Mouse (Mus musculus): ENCODE measurements at regions not wholly inside any gene's neighbourhood (a gene's known extent, or its start where the extent isn't known, plus 50 kb on each side); places are given as distances from the start of the nearest gene placed in this dataset.
A peak's percentile ranks its signal among the peaks of the same experiment; 100 is the strongest.

- ATAC-seq (ENCODE audit: low FRiP score, low read depth) (no peak), DNase-seq (ENCODE audit: low spot score) (no peak)
- Histone ChIP-seq H3K36me3 (ENCODE audit: control insufficient read depth, insufficient read depth, low read length) (no peaks in the 10 kb centered on the region), H3K4me2 (replicated peaks; ENCODE audit: low read depth, low read length, severe bottlenecking) (no peak overlapping the region), H3K4me3 (replicated peaks; ENCODE audit: low read length) (no peak overlapping the region), H3K27me3 (ENCODE audit: control insufficient read depth, insufficient read depth, low read length) (no peaks in the 10 kb centered on the region), H3K27ac (replicated peaks; ENCODE audit: low read depth, low read length) (no peak overlapping the region), H3K9ac (ENCODE audit: low read depth, low read length, severe bottlenecking) (no peak overlapping the region), H3K9me3 (ENCODE audit: control insufficient read depth, low read length) (no peaks in the 10 kb centered on the region), H3K4me1 (ENCODE audit: control insufficient read depth, insufficient read depth, low read length) (no peaks in the 10 kb centered on the region)
- no peak for TF ChIP-seq POLR2A (IDR thresholded peaks at IDR 0.05; ENCODE audit: borderline replicate concordance, extremely low read depth, insufficient read depth, insufficient read length)
- WGBS = 78% methylated on average over 2 of the region's 2 CpGs
Measured at GRCm38 (mm10) chr4:27945351-27945750, 867.6 kb upstream of the Epha7 start.

- TF ChIP-seq POLR2A (IDR thresholded peaks at IDR 0.05; ENCODE audit: borderline replicate concordance, extremely low read depth, insufficient read depth, insufficient read length) = no peak
- ATAC-seq (ENCODE audit: low FRiP score, low read depth) (no peak), DNase-seq (ENCODE audit: low spot score) (no peak)
- Histone ChIP-seq H3K27ac (replicated peaks; ENCODE audit: low read depth, low read length) (no peak overlapping the region), H3K9me3 (ENCODE audit: control insufficient read depth, low read length) (no peaks in the 10 kb centered on the region), H3K9ac (ENCODE audit: low read depth, low read length, severe bottlenecking) (no peak overlapping the region), H3K27me3 (ENCODE audit: control insufficient read depth, insufficient read depth, low read length) (no peaks in the 10 kb centered on the region), H3K4me3 (replicated peaks; ENCODE audit: low read length) (no peak overlapping the region), H3K4me1 (ENCODE audit: control insufficient read depth, insufficient read depth, low read length) (no peaks in the 10 kb centered on the region), H3K4me2 (replicated peaks; ENCODE audit: low read depth, low read length, severe bottlenecking) (no peak overlapping the region), H3K36me3 (ENCODE audit: control insufficient read depth, insufficient read depth, low read length) (no peaks in the 10 kb centered on the region)
- 75% methylated on average over 1 of the region's 1 CpGs for WGBS
Measured at GRCm38 (mm10) chr4:27945768-27946167, 867.2 kb upstream of the Epha7 start.

- H3K4me1 ChIP-seq (ENCODE audit: control insufficient read depth, insufficient read depth, low read length) = no peaks in the 10 kb centered on the region
- no peak for DNase-seq (ENCODE audit: low spot score)
- 80% methylated on average over 8 of the region's 8 CpGs for WGBS
- H3K9me3 ChIP-seq (ENCODE audit: control insufficient read depth, low read length) = no peaks in the 10 kb centered on the region
- TF ChIP-seq POLR2A (IDR thresholded peaks at IDR 0.05; ENCODE audit: borderline replicate concordance, extremely low read depth, insufficient read depth, insufficient read length) = no peak
- no peaks in the 10 kb centered on the region for H3K27me3 ChIP-seq (ENCODE audit: control insufficient read depth, insufficient read depth, low read length)
- no peak overlapping the region for H3K4me2 ChIP-seq (replicated peaks; ENCODE audit: low read depth, low read length, severe bottlenecking)
- H3K27ac ChIP-seq (replicated peaks; ENCODE audit: low read depth, low read length) = no peak overlapping the region
- no peak for ATAC-seq (ENCODE audit: low FRiP score, low read depth)
- no peaks in the 10 kb centered on the region for H3K36me3 ChIP-seq (ENCODE audit: control insufficient read depth, insufficient read depth, low read length)
- no peak overlapping the region for H3K4me3 ChIP-seq (replicated peaks; ENCODE audit: low read length)
- no peak overlapping the region for H3K9ac ChIP-seq (ENCODE audit: low read depth, low read length, severe bottlenecking)
Measured at GRCm38 (mm10) chr4:27949970-27950717, 862.8 kb upstream of the Epha7 start.

- H3K4me1 ChIP-seq (ENCODE audit: control insufficient read depth, insufficient read depth, low read length) = no peaks in the 10 kb centered on the region; the same call in 1 of the 2 replicates
- H3K4me2 ChIP-seq (replicated peaks; ENCODE audit: low read depth, low read length, severe bottlenecking) = no peak overlapping the region
- 41% methylated on average over 7 of the region's 7 CpGs for WGBS
- no peak overlapping the region for H3K9ac ChIP-seq (ENCODE audit: low read depth, low read length, severe bottlenecking)
- no peak overlapping the region for H3K4me3 ChIP-seq (replicated peaks; ENCODE audit: low read length)
- peak; percentile 7 for DNase-seq (ENCODE audit: low spot score)
- no peak for TF ChIP-seq POLR2A (IDR thresholded peaks at IDR 0.05; ENCODE audit: borderline replicate concordance, extremely low read depth, insufficient read depth, insufficient read length)
- ATAC-seq (ENCODE audit: low FRiP score, low read depth) = no peak
- no peaks in the 10 kb centered on the region for H3K36me3 ChIP-seq (ENCODE audit: control insufficient read depth, insufficient read depth, low read length)
- no peak overlapping the region for H3K27ac ChIP-seq (replicated peaks; ENCODE audit: low read depth, low read length)
- H3K9me3 ChIP-seq (ENCODE audit: control insufficient read depth, low read length) = no peaks in the 10 kb centered on the region
- no peaks in the 10 kb centered on the region for H3K27me3 ChIP-seq (ENCODE audit: control insufficient read depth, insufficient read depth, low read length)
Measured at GRCm38 (mm10) chr4:27965046-27965681, 847.8 kb upstream of the Epha7 start.

- DNase-seq (ENCODE audit: low spot score) (no peak), ATAC-seq (ENCODE audit: low FRiP score, low read depth) (no peak)
- H3K9me3 ChIP-seq (ENCODE audit: control insufficient read depth, low read length) = no peaks in the 10 kb centered on the region
- no peak overlapping the region for H3K27ac ChIP-seq (replicated peaks; ENCODE audit: low read depth, low read length)
- no peaks in the 10 kb centered on the region for H3K27me3 ChIP-seq (ENCODE audit: control insufficient read depth, insufficient read depth, low read length)
- H3K9ac ChIP-seq (ENCODE audit: low read depth, low read length, severe bottlenecking) = no peak overlapping the region
- no peak overlapping the region for H3K4me3 ChIP-seq (replicated peaks; ENCODE audit: low read length)
- no peak for TF ChIP-seq POLR2A (IDR thresholded peaks at IDR 0.05; ENCODE audit: borderline replicate concordance, extremely low read depth, insufficient read depth, insufficient read length)
- 58% methylated on average over 5 of the region's 5 CpGs for WGBS
- H3K4me2 ChIP-seq (replicated peaks; ENCODE audit: low read depth, low read length, severe bottlenecking) = no peak overlapping the region
- H3K36me3 ChIP-seq (ENCODE audit: control insufficient read depth, insufficient read depth, low read length) = no peaks in the 10 kb centered on the region
- H3K4me1 ChIP-seq (ENCODE audit: control insufficient read depth, insufficient read depth, low read length) = no peaks in the 10 kb centered on the region
Measured at GRCm38 (mm10) chr4:27970569-27970968, 842.4 kb upstream of the Epha7 start.
